Mouse (Mus musculus) hindbrain, embryonic 12.5 days (tissue): ENCODE measurements around the gene Vsig10. TPM values are rescaled to one million over a fixed set of nuclear protein-coding genes. Genes with fewer than 3 reads are reported as not detected.
A peak's percentile ranks its signal among the peaks of the same experiment; 100 is the strongest.

Experiments
- ATAC-seq: fragments of 200-750 bp; cut with Nextera tagmentation; 2 replicates; pipeline ENCODE4 v1.8.0; 2017; ENCODE audit warnings: moderate TSS enrichment; ENCODE audit not compliant: low FRiP score
- H3K27ac ChIP-seq: fragments of 300-500 bp; sonication (generic); 2 replicates; pipeline ENCODE4 v1.5.1; 2016; ENCODE audit warnings: mild to moderate bottlenecking
- H3K27me3 ChIP-seq: fragments of 300-500 bp; sonication (generic); 2 replicates; pipeline ENCODE4 v1.6.1; 2016; ENCODE audit warnings: mild to moderate bottlenecking
- H3K36me3 ChIP-seq: fragments of 300-500 bp; sonication (generic); 2 replicates; pipeline ENCODE4 v1.6.1; 2016; ENCODE audit warnings: mild to moderate bottlenecking
- H3K4me1 ChIP-seq: fragments of 300-500 bp; sonication (generic); 2 replicates; pipeline ENCODE4 v1.6.1; 2016
- H3K4me2 ChIP-seq: fragments of 300-500 bp; sonication (generic); replicated peaks from 2 replicates; pipeline ENCODE4 v1.6.1; 2016; ENCODE audit warnings: mild to moderate bottlenecking
- H3K4me3 ChIP-seq: fragments of 300-500 bp; sonication (generic); 2 replicates; pipeline ENCODE4 v1.5.1; 2016; ENCODE audit warnings: mild to moderate bottlenecking
- H3K9ac ChIP-seq: fragments of 300-500 bp; sonication (generic); 2 replicates; pipeline ENCODE4 v1.6.1; 2016; ENCODE audit warnings: mild to moderate bottlenecking, moderate library complexity
- H3K9me3 ChIP-seq: fragments of 300-500 bp; sonication (generic); replicated peaks from 2 replicates; pipeline ENCODE4 v1.6.1; 2016; ENCODE audit warnings: mild to moderate bottlenecking
- WGBS: fragments of 180-500 bp; shearing (Covaris S2); methylation state at CpG from one replicate; pipeline ENCODE4 v1.1.7; 2016; 5-methylcytosine and 5-hydroxymethylcytosine counted together
- polyA plus RNA-seq: library from polyadenylated mRNA; unstranded; fragments of >200 nt; fragmentation: Nextera tagmentation; extraction: Ambion mirVana; gene quantifications from 2 replicates; pipeline ENCODE4 v1.2.1, GENCODE M21; 2016

The Vsig10 gene
- polyA plus RNA-seq, 1 experiment from 2014 or later, result 4.1 TPM

GRCm38 (mm10) chr5:117345432-117345976 is 26.6 kb downstream of the Vsig10 start:
- H3K9me3 ChIP-seq, result no peaks in the 10 kb centered on the region
- H3K4me1 ChIP-seq, result 0 out of 2 replicates have a peak, but pooled peaks cover 2% of the 10 kb centered on the region
- ATAC-seq, result no peak
- H3K4me2 ChIP-seq, result no peak overlapping the region
- no peak overlapping the region for H3K27ac ChIP-seq
- no peak overlapping the region for H3K4me3 ChIP-seq
- H3K27me3 ChIP-seq, result no peaks in the 10 kb centered on the region
- no peaks in the 10 kb centered on the region for H3K36me3 ChIP-seq
- WGBS, result 75% methylated on average over 5 of the region's 5 CpGs
- H3K9ac ChIP-seq, result no peak overlapping the region

GRCm38 (mm10) chr5:117346281-117346680 is 27.4 kb downstream of the Vsig10 start:
- Histone ChIP-seq H3K4me1 (0 out of 2 replicates have a peak, but pooled peaks cover 2% of the 10 kb centered on the region), H3K36me3 (no peaks in the 10 kb centered on the region), H3K27ac (no peak overlapping the region), H3K9ac (no peak overlapping the region), H3K4me2 (no peak overlapping the region), H3K27me3 (no peaks in the 10 kb centered on the region), H3K9me3 (no peaks in the 10 kb centered on the region), H3K4me3 (no peak overlapping the region)
- no peak for ATAC-seq
- WGBS, result 53% methylated on average over 3 of the region's 3 CpGs

DNA sequence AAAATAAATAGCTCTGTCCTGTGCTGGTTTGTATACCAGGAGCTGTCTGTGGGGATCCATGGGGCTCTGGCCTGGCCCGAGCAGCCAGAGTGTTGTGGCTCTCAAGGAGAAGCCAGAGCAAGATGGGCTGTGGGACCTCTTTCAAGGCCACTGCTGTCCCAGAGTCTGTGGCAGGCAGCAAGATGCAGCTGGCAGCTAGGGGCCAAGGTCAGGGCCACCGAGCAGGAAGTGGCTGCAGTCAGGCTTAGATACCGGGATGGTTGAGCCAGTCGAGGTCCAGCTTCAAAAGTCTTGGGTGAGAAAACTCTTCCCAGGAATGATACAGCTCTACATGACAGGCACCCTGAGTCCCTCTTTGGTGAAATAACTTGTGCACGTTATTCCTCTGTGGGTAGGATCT is 28.1 kb downstream of the Vsig10 start:
- Histone ChIP-seq H3K4me3 (no peak overlapping the region), H3K27me3 (no peaks in the 10 kb centered on the region), H3K9me3 (no peaks in the 10 kb centered on the region), H3K4me2 (no peak overlapping the region), H3K27ac (no peak overlapping the region), H3K9ac (no peak overlapping the region), H3K36me3 (no peaks in the 10 kb centered on the region), H3K4me1 (0 out of 2 replicates have a peak, but pooled peaks cover 2% of the 10 kb centered on the region)
- 88% methylated on average over 5 of the region's 5 CpGs for WGBS
- no peak for ATAC-seq

DNA sequence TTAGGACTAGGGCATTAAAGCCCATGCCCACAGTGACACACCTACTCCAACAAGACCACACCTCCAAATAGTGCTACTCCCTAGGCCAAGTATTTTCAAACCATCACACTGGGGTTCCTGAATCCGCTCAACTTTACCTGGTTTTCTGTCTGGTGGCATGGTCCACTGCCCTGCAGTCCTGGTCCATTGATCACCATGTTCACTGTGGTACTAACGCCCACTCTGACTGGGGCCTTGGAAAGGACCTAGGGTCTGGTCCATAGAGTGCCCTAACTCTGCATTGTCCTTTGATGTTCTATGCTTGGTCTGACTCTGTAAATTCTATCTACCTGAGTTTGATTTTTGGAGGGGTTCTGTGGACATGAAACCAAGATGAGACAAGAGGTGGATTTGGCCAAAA is 29.0 kb downstream of the Vsig10 start:
- Histone ChIP-seq H3K36me3 (no peaks in the 10 kb centered on the region), H3K27me3 (no peaks in the 10 kb centered on the region), H3K27ac (no peak overlapping the region), H3K4me2 (peak overlapping the region; percentile 32; the same call in 1 of the 2 replicates), H3K9me3 (no peaks in the 10 kb centered on the region), H3K4me3 (no peak overlapping the region; the same call in 1 of the 2 replicates), H3K9ac (no peak overlapping the region), H3K4me1 (0 out of 2 replicates have a peak, but pooled peaks cover 2% of the 10 kb centered on the region)
- ATAC-seq, result no peak
- WGBS, result 98% methylated on average over 2 of the region's 2 CpGs

- no peak overlapping the region; the same call in 1 of the 2 replicates for H3K4me3 ChIP-seq
- peak; percentile 56; the same call in 1 of the 2 replicates for ATAC-seq
- H3K27ac ChIP-seq, result no peak overlapping the region
- WGBS, result 23% methylated on average over 19 of the region's 19 CpGs
- H3K9ac ChIP-seq, result no peak overlapping the region
- 0 out of 2 replicates have a peak, but pooled peaks cover 2% of the 10 kb centered on the region for H3K4me1 ChIP-seq
- H3K27me3 ChIP-seq, result no peaks in the 10 kb centered on the region
- peak overlapping the region; percentile 32 for H3K4me2 ChIP-seq
- no peaks in the 10 kb centered on the region for H3K36me3 ChIP-seq
- no peaks in the 10 kb centered on the region for H3K9me3 ChIP-seq
Observed at GRCm38 (mm10) chr5:117348279-117348678, 29.4 kb downstream of the Vsig10 start.

DNA sequence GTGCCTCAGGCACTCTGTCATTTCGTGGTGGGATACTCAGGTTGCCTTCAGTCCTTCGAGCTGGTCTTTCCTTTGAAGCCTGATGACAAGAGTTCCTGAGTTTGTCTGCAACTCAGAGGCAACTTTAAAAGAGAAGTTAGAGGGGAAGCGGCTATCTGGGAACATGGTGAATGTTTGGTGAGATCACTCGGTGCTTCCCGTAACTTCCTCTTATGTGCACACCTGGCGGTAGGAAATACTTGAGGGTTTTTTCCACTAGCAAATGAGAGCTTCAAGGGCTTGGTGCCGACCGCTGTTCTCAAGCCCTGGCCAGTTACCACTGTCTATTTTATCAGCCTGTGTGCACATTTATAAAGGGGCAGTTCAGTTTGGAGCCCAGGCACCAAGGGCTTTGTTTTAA is 35.2 kb downstream of the Vsig10 start:
- H3K9ac ChIP-seq, result no peak overlapping the region
- H3K36me3 ChIP-seq, result no peaks in the 10 kb centered on the region
- H3K27me3 ChIP-seq, result no peaks in the 10 kb centered on the region
- H3K9me3 ChIP-seq, result no peaks in the 10 kb centered on the region
- H3K27ac ChIP-seq, result no peak overlapping the region
- no peak overlapping the region for H3K4me2 ChIP-seq
- no peak overlapping the region for H3K4me3 ChIP-seq
- no peak for ATAC-seq
- peaks cover 18% of the 10 kb centered on the region for H3K4me1 ChIP-seq
- 84% methylated on average over 8 of the region's 8 CpGs for WGBS

DNA sequence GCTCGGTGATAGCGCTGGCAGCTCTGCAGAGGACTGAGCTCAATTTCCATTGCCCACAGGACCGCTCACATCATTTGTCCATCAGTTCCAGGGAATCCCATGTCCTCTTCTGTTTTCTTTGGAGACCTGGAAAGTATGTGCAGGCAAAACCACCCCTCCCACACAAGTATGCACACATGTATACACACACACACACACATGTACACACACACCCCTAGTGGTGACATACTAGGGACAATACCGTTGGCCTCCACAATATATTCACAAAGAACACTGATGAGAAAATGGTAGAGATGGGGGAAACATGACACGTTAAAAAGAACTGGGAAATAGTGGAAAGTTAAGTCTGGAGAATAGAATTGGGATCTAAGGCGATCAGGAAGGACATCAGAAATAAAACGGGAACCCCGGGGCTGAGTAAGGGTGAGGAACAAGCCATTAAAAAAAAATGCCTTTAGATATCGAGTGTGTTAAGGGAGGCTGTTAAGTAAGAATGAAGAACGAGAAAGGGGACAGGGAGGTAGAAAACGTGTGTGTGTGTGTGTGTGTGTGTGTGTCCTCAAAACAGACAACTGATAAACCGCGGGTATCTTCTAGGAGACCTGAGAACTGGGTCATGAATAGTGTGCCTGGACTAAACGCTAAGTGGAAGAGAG is 36.9 kb downstream of the Vsig10 start:
- Histone ChIP-seq H3K4me1 (peaks cover 35% of the 10 kb centered on the region), H3K4me3 (no peak overlapping the region), H3K36me3 (no peaks in the 10 kb centered on the region), H3K9ac (no peak overlapping the region), H3K9me3 (no peaks in the 10 kb centered on the region), H3K4me2 (peak overlapping the region; percentile 89), H3K27ac (peak overlapping the region; percentile 94; the same call in 1 of the 2 replicates), H3K27me3 (no peaks in the 10 kb centered on the region)
- no peak for ATAC-seq
- 53% methylated on average over 14 of the region's 14 CpGs for WGBS

DNA sequence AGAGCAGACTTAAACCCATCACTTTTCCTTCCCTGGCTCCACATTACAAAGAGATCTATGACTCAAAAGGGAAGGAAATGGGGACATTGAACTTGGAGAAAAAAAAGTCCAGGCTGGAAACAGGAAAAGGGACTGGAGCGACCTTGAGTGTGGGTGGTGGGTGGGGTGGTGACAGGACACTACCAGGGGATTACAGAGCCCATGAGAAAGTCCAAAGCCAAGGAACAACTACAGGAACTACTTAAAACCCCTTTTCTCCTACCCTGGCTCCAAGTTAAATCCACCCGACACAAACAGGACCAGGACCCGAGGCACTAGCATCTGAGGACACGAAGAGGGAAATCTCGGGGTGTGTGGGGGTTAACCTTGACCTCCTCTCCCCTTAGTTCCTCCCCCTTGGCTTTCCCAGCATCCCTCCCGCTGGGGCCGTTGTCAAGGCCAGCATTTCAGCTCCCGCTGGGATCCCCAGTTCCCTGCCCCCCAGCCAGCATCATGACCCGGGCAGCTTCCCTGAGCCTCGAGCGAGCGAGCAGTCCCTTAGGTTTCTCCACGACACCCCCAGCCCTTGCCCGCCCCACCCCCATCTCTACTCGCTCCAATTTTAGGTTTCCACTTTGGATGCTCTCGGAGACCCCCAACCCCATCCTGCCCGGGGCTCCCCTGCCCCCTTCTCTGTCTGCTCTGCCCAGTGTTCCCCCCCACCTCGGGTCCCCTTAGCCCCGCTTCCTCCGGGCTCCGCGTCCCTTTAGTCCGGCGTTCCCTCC is 37.7 kb downstream of the Vsig10 start:
- WGBS, result 1% methylated on average over 22 of the region's 24 CpGs
- H3K4me1 ChIP-seq, result peaks cover 41% of the 10 kb centered on the region
- H3K27me3 ChIP-seq, result no peaks in the 10 kb centered on the region
- peak overlapping the region; percentile 94 for H3K27ac ChIP-seq
- H3K9me3 ChIP-seq, result no peaks in the 10 kb centered on the region
- peak; percentile 74 for ATAC-seq
- H3K36me3 ChIP-seq, result no peaks in the 10 kb centered on the region
- peak overlapping the region; percentile 96 for H3K9ac ChIP-seq
- peak overlapping the region; percentile 89 for H3K4me2 ChIP-seq
- peak overlapping the region; percentile 91 for H3K4me3 ChIP-seq

DNA sequence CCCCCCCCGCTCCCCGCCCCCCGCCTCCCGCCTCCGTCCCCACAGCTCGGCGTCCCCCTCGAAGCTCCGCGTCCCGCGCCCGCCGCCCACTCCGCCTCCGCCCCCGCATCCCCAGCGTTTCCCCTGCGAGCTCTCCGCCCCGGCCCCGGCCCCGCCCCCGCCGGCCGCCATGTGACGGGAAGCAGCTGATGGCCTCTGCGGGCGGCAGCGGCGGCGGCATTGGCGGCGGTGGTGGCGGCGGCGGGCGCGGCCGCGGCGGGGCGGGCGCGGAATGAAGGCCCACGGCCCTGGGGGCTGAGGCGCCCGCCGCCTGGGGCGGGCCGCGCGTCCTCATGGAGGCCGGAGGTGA is 38.2 kb downstream of the Vsig10 start, which contains the start of gene Wsb2:
Wsb2 (plus strand) TSS at position 176 of the 349 bp plus-strand sequence.
- H3K27ac ChIP-seq, result peak within 1 kb of the TSS; percentile 94
- 0% methylated on average over 4 of the region's 54 CpGs for WGBS
- no peaks in the 10 kb centered on the region for H3K27me3 ChIP-seq
- H3K36me3 ChIP-seq, result no peaks in the 10 kb centered on the region
- H3K9ac ChIP-seq, result peak within 1 kb of the TSS; percentile 96
- H3K4me2 ChIP-seq, result peak within 1 kb of the TSS; percentile 89
- H3K4me1 ChIP-seq, result peaks cover 41% of the 10 kb centered on the region
- peak within 1 kb of the TSS; percentile 91 for H3K4me3 ChIP-seq
- ATAC-seq, result peak; percentile 79
- no peaks in the 10 kb centered on the region for H3K9me3 ChIP-seq

- H3K9ac ChIP-seq, result peak overlapping the region; percentile 96
- H3K4me1 ChIP-seq, result peaks cover 41% of the 10 kb centered on the region
- H3K4me3 ChIP-seq, result peak overlapping the region; percentile 91
- no peaks in the 10 kb centered on the region for H3K9me3 ChIP-seq
- peak overlapping the region; percentile 89 for H3K4me2 ChIP-seq
- under 1% methylated on average over 38 of the region's 49 CpGs for WGBS
- H3K36me3 ChIP-seq, result no peaks in the 10 kb centered on the region
- ATAC-seq, result peak; percentile 65
- H3K27ac ChIP-seq, result peak overlapping the region; percentile 94
- no peaks in the 10 kb centered on the region for H3K27me3 ChIP-seq
Observed at GRCm38 (mm10) chr5:117357478-117358247, 38.8 kb downstream of the Vsig10 start.

GRCm38 (mm10) chr5:117358248-117358630 is 39.4 kb downstream of the Vsig10 start:
- peak overlapping the region; percentile 91 for H3K4me3 ChIP-seq
- H3K36me3 ChIP-seq, result peaks cover 3% of the 10 kb centered on the region; the same call in 1 of the 2 replicates
- peak overlapping the region; percentile 94; the same call in 1 of the 2 replicates for H3K27ac ChIP-seq
- no peaks in the 10 kb centered on the region for H3K9me3 ChIP-seq
- H3K9ac ChIP-seq, result peak overlapping the region; percentile 96
- H3K4me1 ChIP-seq, result peaks cover 46% of the 10 kb centered on the region
- no peaks in the 10 kb centered on the region for H3K27me3 ChIP-seq
- peak overlapping the region; percentile 89 for H3K4me2 ChIP-seq
- ATAC-seq, result no peak
- 8% methylated on average over 6 of the region's 6 CpGs for WGBS
